Mouse (Mus musculus) midbrain, postnatal 0 days (tissue): ENCODE measurements around the gene Usp47. TPM values are rescaled to one million over a fixed set of nuclear protein-coding genes. Genes with fewer than 3 reads are reported as not detected.

Experiments
- ATAC-seq: fragments of 200-750 bp; cut with Nextera tagmentation; 2 replicates; pipeline ENCODE4 v1.8.0; 2017; ENCODE audit warnings: moderate number of reproducible peaks, mild to moderate bottlenecking, moderate TSS enrichment, moderate library complexity; ENCODE audit not compliant: low FRiP score
- DNase-seq: peaks from one replicate; pipeline ENCODE4 v3.0.0-alpha.2; 2015; ENCODE audit warnings: low spot score
- H3K27ac ChIP-seq: fragments of 300-500 bp; sonication (generic); 2 replicates; pipeline ENCODE4 v1.5.1; 2014; ENCODE audit warnings: low read depth, mild to moderate bottlenecking, low read length, mixed read lengths
- H3K27me3 ChIP-seq: fragments of 300-500 bp; sonication (generic); 2 replicates; pipeline ENCODE4 v1.6.1; 2014; ENCODE audit warnings: low read length, control low read depth, mixed read lengths; ENCODE audit not compliant: insufficient read depth
- H3K36me3 ChIP-seq: fragments of 300-500 bp; sonication (generic); 2 replicates; pipeline ENCODE4 v1.6.1; 2014; ENCODE audit warnings: low read length, control low read depth, mixed read lengths; ENCODE audit not compliant: insufficient read depth
- H3K4me1 ChIP-seq: fragments of 300-500 bp; sonication (generic); 2 replicates; pipeline ENCODE4 v1.6.1; 2014; ENCODE audit warnings: mild to moderate bottlenecking, control low read depth, antibody characterized with exemption, low read length, mixed read lengths; ENCODE audit not compliant: insufficient read depth
- H3K4me2 ChIP-seq: fragments of 300-500 bp; sonication (generic); 2 replicates; pipeline ENCODE4 v1.6.1; 2014; ENCODE audit warnings: low read depth, mild to moderate bottlenecking, low read length, mixed read lengths; ENCODE audit not compliant: poor library complexity, severe bottlenecking
- H3K4me3 ChIP-seq: fragments of 300-500 bp; sonication (generic); 2 replicates; pipeline ENCODE4 v1.5.1; 2014; ENCODE audit warnings: low read depth, mild to moderate bottlenecking, low read length, moderate library complexity
- H3K9ac ChIP-seq: fragments of 300-500 bp; sonication (generic); replicated peaks from 2 replicates; pipeline ENCODE4 v1.6.1; 2014; ENCODE audit warnings: mild to moderate bottlenecking, low read length, moderate library complexity, mixed read lengths; ENCODE audit not compliant: poor library complexity, severe bottlenecking
- H3K9me3 ChIP-seq: fragments of 300-500 bp; sonication (generic); 2 replicates; pipeline ENCODE4 v1.6.1; 2016; ENCODE audit warnings: low read length, control low read depth
- CTCF ChIP-seq: IDR thresholded peaks from 2 replicates; pipeline ENCODE4 v1.5.1; 2016; ENCODE audit warnings: antibody characterized with exemption, mild to moderate bottlenecking
- WGBS: fragments of 180-500 bp; shearing (Covaris S2); extraction: QIAGEN DNeasy Blood & Tissue Kit; methylation state at CpG from one replicate; pipeline ENCODE4 v1.1.7; 2014; 5-methylcytosine and 5-hydroxymethylcytosine counted together
- polyA plus RNA-seq: library from polyadenylated mRNA; unstranded; fragments of >200 nt; fragmentation: Nextera tagmentation; extraction: Ambion mirVana; gene quantifications from 2 replicates; pipeline ENCODE4 v1.2.1, GENCODE M21; 2015
- total RNA-seq: library from RNA; depleted of rRNA; stranded (reverse); fragments of >200 nt; gene quantifications from 2 replicates; pipeline ENCODE4 v1.2.3, GENCODE M21; 2014; rRNA removed

Usp47 gene
- 79.0 and 96.9 TPM in 2 replicates for total RNA-seq
- polyA plus RNA-seq: 49.2 and 52.2 TPM in 2 replicates

DNA sequence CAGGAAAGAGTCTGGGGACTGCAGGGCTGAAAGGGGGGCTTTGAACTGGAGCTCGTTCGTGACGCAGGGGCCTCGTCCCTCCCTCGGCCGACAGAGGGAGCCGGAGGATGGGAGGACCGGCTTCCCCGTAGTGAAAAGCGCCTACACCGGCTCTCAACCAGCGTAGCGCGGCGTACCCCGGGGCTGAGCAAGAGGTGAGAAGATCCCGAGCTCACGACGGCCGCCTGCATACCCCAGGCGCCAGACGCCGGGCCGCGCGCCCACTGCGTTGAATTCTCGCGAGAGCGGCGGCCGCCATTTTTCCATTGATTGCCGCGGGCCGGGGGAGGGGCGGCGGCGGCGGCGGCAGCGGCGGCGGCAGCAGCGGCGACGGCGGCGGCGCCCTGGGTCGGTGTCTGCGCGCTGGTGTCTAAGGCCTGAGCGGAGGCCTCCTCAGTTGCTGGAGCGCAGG, at the start of gene Usp47:
TSS of gene Usp47 (plus strand) at position 355 of the 451 bp plus-strand sequence.
- WGBS: 0% methylated on average over 35 of the region's 54 CpGs
- peak within 1 kb of the TSS; percentile 83 for H3K4me2 ChIP-seq
- DNase-seq: peak; percentile 82

DNA sequence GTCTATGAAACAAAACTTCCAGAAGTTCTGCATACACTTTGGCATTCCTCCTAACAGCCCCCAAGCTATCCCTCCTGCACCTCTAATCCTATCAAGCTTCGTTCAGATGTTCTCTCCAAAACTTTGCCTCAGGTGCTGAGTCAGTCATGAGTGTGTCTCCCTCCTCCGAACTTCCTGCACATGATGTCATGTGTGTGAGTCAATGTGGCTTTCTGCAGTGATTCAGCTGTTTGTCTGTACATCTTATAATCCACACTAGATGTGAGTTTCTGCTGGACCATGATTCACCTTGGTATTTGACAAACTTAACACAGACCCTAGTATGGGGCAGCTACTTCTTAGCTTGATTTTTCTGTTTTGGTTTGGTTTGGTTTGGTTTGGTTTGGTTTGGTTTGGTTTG, 46.9 kb upstream of the Usp47 start:
- Histone ChIP-seq H3K9me3 (no peaks in the 10 kb centered on the region), H3K9ac (no peak overlapping the region), H3K36me3 (no peaks in the 10 kb centered on the region), H3K4me2 (no peak overlapping the region), H3K4me3 (no peak overlapping the region), H3K4me1 (no peaks in the 10 kb centered on the region), H3K27me3 (no peaks in the 10 kb centered on the region), H3K27ac (no peak overlapping the region)
- DNase-seq: no peak
- TF ChIP-seq CTCF: no peak
- WGBS: 66% methylated on average over 2 of the region's 2 CpGs
- ATAC-seq: no peak

More for the DNA sequence above, at the start of gene Usp47:
- Histone ChIP-seq H3K4me1 (peaks cover 8% of the 10 kb centered on the region; the same call in 1 of the 2 replicates), H3K36me3 (no peaks in the 10 kb centered on the region), H3K27ac (peak within 1 kb of the TSS; percentile 97), H3K4me3 (peak within 1 kb of the TSS; percentile 96), H3K9ac (peak within 1 kb of the TSS; percentile 100), H3K27me3 (no peaks in the 10 kb centered on the region), H3K9me3 (no peaks in the 10 kb centered on the region)
- peak; percentile 68 for TF ChIP-seq CTCF
- ATAC-seq: peak; percentile 92

DNA sequence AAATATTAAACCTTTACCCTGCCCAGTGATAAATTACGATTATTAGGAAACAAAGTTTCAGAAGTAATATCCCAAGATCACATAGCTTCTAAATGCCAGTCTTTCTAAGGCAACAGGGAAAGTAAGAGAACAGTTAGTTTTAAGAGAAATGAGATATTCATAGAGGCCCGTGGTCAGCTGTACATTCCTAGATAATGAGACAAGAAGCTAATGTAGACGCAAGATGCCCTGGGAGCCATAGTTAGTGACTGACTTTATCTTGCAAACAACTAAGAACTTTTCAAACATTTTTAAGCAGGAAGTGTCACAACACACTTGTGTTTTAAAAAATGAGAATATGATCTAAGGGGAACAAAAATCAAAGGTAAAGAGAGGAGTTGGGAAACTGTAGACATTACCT, 45.4 kb upstream of the Usp47 start:
- Histone ChIP-seq H3K36me3 (no peaks in the 10 kb centered on the region), H3K4me1 (no peaks in the 10 kb centered on the region), H3K4me2 (no peak overlapping the region), H3K27ac (no peak overlapping the region), H3K4me3 (no peak overlapping the region), H3K27me3 (no peaks in the 10 kb centered on the region), H3K9ac (no peak overlapping the region), H3K9me3 (no peaks in the 10 kb centered on the region)
- 86% methylated on average over 3 of the region's 3 CpGs for WGBS
- no peak for TF ChIP-seq CTCF
- DNase-seq (no peak), ATAC-seq (no peak)

DNA sequence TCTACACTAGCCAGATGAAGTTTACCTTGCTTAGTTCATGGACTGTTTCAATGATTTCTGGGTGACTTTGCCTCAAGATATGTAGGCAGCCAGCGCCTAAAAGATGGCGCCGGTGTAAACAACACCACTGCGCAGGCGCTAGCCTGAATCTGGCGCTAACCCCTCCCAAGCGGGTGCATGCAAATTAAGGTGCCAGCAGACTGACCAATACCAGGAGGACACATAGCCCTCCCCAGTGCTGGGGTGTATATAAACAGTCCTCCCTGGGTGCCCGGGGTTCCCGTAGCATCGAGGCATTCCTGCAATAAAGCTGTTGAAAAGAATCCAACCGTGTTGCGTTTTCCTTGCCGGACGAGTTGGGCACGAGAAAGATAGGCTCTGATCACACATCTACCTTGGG, 41.0 kb upstream of the Usp47 start:
- WGBS: 95% methylated on average over 15 of the region's 15 CpGs
- H3K36me3 ChIP-seq: no peaks in the 10 kb centered on the region
- TF ChIP-seq CTCF: no peak

DNA sequence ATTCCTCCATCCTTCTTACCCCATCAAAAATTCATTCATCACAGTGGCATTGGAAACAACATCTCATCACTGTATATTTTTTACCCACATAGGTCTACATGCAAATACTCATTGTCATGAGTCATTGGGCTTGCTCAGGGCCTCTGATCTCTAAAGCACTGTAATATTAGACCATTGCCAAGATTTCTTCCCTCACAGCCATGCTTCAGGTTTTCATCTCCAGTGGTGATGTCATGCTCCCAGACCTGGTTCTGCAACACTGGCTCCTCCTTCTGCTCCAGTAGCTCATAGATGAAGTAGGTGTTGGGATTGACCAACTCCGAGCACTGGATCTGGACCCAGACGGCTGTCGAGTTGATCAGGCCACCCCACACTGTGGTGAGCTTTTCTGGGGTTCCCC, 38.8 kb upstream of the Usp47 start:
- DNase-seq (no peak), ATAC-seq (no peak)
- Histone ChIP-seq H3K9ac (no peak overlapping the region), H3K9me3 (no peaks in the 10 kb centered on the region), H3K4me2 (no peak overlapping the region), H3K4me3 (no peak overlapping the region), H3K36me3 (no peaks in the 10 kb centered on the region), H3K27me3 (no peaks in the 10 kb centered on the region), H3K27ac (no peak overlapping the region), H3K4me1 (no peaks in the 10 kb centered on the region)
- TF ChIP-seq CTCF: no peak
- 87% methylated on average over 3 of the region's 3 CpGs for WGBS

More for the DNA sequence above, 41.0 kb upstream of the Usp47 start:
- DNase-seq (no peak), ATAC-seq (no peak)
- no peak overlapping the region for H3K4me2 ChIP-seq
- no peak overlapping the region for H3K27ac ChIP-seq
- H3K4me3 ChIP-seq: no peak overlapping the region
- no peak overlapping the region for H3K9ac ChIP-seq
- no peaks in the 10 kb centered on the region for H3K4me1 ChIP-seq
- no peaks in the 10 kb centered on the region for H3K9me3 ChIP-seq
- H3K27me3 ChIP-seq: no peaks in the 10 kb centered on the region

DNA sequence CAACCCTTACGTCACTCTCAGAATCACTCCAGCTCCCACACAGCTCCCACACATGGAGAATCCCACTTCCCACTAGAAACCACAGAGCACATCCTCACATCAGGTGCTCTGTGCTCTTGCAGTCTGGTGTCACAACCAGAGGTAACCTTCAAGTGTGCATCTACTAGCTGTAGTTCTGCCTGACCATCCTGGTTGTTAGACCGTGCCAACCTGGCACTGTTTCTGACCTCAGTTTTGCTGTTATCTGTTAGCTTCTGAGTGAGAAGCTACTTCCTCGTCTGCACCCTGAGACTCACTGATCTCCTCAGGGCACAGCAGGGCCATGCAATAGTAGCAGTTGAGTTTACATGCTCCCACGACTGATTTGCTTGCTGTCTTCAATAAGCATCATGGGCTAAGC, 38.0 kb upstream of the Usp47 start:
- ATAC-seq (no peak), DNase-seq (no peak)
- no peak overlapping the region for H3K4me2 ChIP-seq
- H3K36me3 ChIP-seq: no peaks in the 10 kb centered on the region
- no peaks in the 10 kb centered on the region for H3K4me1 ChIP-seq
- no peak overlapping the region for H3K4me3 ChIP-seq
- H3K9me3 ChIP-seq: no peaks in the 10 kb centered on the region
- TF ChIP-seq CTCF: no peak
- 67% methylated on average over 4 of the region's 4 CpGs for WGBS
- H3K27me3 ChIP-seq: no peaks in the 10 kb centered on the region
- no peak overlapping the region for H3K9ac ChIP-seq
- H3K27ac ChIP-seq: no peak overlapping the region
